Mouse (Mus musculus): Measurements from ENCODE around the gene Magt1.

DNA sequence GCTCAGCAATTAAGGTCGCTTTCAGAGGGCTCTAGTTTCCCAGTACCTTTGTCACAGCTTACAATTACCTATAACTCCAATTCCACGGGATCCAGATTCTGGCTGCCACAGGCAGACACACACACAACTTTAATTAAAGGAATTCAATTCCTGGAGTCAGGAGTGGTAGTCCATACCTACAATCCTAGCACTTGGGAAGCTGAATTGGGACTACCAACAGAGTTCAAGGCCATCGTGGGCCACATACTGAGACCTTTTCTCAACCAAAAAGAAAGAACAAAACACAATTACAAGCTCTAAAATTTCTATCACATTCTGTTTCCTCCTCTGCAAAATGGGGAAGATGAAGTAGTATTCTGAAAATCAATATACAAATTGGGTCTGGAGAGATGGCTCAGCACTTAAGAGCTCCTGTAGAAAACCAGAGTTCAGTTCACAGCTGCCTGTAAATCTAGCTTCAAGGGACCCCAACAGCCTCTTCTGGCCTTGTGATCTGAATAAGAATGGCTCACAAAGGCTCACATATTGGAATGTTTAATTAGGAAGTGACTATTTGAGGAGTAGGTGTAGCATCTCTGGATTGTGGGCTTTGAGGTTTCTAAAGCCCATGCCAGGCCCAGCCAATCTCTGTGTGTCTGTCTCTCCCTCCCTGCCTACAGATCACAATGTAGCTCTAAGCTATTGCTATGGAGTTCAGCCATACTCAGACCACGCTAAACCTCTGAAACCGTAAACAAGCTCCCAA is 87.2 kb downstream of the Magt1 start:
- TF ChIP-seq CTCF (conservative IDR thresholded peaks at IDR 0.05; ENCODE audit: low read length) (no peak), NANOG (IDR thresholded peaks at IDR 0.05; ENCODE audit: borderline replicate concordance, low read length) (peak; percentile 23; the same call in 1 of the 2 replicates), POU5F1 (IDR thresholded peaks at IDR 0.05; ENCODE audit: borderline replicate concordance, low read length) (no peak)

All from E14TG2a.4 (cell line).